Mouse (Mus musculus) bone marrow macrophage, adult 2 months (primary cell): ENCODE data around the gene Olfr1415.

Experiments
- CTCF ChIP-seq: IDR thresholded peaks from 2 replicates; pipeline ENCODE4 v1.5.1; 2012; ENCODE audit warnings: low read depth, mild to moderate bottlenecking, low read length, moderate library complexity
- POLR2A ChIP-seq: IDR thresholded peaks from 2 replicates; pipeline ENCODE4 v1.6.1; 2012; ENCODE audit warnings: mild to moderate bottlenecking, low read depth, low read length, borderline replicate concordance

GRCm38 (mm10) chr1:92496001-92496400 lies at the start of gene Olfr1415:
- no peak for TF ChIP-seq CTCF
- no peak for TF ChIP-seq POLR2A
